Mouse (Mus musculus) activated CD4-positive, CD25-positive, alpha-beta regulatory T cell, adult 4 months (primary cell): ENCODE data around the gene Pomgnt1. TPM values are rescaled to one million over a fixed set of nuclear protein-coding genes. Genes with fewer than 3 reads are reported as not detected.

Source experiments
- ATAC-seq: one replicate; pipeline ENCODE4 v1.8.0; 2017
- polyA plus RNA-seq, 2 experiments: library from polyadenylated mRNA; unstranded; fragments of 100-300 nt; shearing (Covaris generic); gene quantifications; one replicate each; pipeline ENCODE4 v1.2.1; 2017

Pomgnt1 gene
- polyA plus RNA-seq, 2 experiments from 2014 or later = 6.0 to 8.2 TPM

DNA sequence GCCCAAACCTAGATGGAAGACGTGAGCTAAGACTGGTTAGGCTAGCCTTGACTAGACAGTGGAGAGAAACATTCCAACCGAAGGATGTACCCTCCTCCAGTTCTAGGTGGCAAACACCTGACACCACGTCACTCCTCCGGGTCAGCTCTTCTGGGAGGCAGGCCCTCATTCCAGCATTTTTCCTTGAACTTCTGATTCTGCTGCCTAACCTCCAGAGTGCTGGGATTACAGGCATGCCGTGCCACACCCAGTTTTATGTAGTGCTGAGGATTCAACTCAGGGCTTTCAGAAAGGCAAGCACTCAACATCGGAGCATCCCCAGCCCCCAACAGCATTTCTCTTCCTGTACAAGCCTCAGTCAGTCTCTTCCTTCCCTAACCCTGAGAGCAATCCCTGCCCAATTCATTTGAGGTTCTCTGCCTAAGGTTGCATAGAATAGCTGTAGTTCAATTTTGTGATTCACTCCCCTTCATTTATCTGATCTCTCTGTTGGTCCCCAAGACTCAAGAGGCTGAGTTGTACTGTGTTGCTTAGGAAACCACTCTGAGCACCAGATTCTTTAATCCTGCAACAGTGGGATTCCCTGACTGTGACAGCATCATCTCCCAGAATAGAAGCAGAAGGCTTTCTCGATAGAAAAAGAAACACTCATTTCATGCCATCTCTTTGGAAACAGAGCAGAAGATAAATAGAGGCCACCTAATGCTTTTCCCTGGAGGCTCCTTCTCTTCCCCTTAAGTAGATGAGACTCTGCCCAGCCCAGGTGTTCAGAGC is 17.3 kb downstream of the Pomgnt1 start:
- ATAC-seq = no peak

DNA sequence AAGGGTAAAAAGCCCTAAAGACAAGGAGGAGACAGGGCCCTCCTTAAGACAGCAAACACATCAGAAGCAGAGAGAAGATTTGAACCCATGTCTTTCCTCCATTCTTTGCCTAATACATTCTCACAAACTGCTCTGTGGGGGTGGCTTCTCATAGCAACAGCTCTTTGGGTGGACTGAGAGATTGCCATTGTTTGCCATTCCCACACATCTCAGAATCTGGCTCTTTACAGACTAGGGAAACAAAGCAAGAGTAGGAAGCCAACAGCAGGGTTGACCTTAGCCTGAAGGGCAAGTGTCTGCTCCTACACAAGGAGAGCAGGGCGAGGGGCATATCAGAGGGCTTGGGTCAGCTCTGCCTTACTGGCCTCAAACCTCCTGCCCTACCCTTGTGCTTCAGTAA is 18.1 kb downstream of the Pomgnt1 start:
- no peak for ATAC-seq

- ATAC-seq = no peak
Observed at GRCm38 (mm10) chr4:116142269-116142668, 18.6 kb downstream of the Pomgnt1 start.

- ATAC-seq = peak; percentile 25
Observed at GRCm38 (mm10) chr4:116143317-116143811, 19.7 kb downstream of the Pomgnt1 start.

- peak; percentile 46 for ATAC-seq
Observed at GRCm38 (mm10) chr4:116143891-116144717, 20.5 kb downstream of the Pomgnt1 start.

GRCm38 (mm10) chr4:116149812-116150155 is 26.1 kb downstream of the Pomgnt1 start:
- peak; percentile 22 for ATAC-seq

DNA sequence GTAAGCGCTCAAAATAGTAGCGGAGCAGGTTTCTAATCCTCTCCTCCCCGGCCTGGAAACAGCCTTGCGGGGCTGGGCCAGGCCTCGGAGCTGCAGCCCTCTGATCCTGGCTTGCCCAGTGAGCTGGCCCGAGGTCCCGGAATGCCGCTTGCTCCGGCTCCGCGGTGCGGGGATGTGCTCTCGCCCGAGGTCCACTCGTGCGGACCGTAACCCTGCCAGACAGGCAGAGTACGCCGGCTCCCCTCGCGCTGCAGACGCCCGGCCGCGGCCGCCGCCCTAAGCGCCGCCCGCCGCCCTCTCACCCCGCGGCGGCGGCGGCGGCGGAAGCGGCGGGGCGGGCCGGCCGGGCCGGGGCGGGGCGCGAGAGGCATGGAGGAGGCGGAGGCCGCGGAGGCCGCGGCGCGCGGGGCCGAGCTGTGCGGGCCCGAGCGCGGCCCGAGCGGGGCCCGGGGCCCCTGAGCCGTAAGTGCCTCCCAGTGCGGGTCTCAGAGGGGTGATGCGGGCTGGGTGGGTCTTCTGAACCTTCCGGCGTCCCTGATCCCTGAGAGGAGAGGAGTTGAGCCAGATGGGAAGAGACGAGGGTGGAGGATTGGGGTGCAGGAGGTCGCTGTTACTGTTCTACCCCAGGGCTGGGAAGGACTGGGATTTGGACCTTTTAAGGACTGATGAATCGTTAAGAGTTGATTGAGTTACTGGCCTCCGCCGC is 26.7 kb downstream of the Pomgnt1 start:
- peak; percentile 90 for ATAC-seq

DNA sequence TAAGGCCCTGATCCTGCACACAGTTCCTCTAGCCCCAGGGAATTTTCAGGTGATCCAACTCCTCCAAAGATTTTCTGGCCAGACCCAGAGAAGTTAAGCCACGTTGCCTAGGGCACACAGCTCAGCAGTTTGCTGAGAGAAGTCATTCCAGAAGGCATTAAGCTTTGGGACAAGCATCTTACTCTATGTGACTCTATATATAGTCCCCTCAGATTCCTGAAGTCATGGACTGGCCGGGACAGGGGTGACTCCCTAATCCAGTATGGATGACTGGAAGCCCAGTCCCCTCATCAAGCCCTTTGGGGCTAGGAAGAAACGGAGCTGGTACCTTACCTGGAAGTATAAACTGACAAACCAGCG is 27.2 kb downstream of the Pomgnt1 start:
- ATAC-seq = no peak

- no peak for ATAC-seq
Observed at GRCm38 (mm10) chr4:116151238-116151637, 27.6 kb downstream of the Pomgnt1 start, which contains the start of gene Lurap1. Lurap1 (minus strand) TSS chr4:116151338.

DNA sequence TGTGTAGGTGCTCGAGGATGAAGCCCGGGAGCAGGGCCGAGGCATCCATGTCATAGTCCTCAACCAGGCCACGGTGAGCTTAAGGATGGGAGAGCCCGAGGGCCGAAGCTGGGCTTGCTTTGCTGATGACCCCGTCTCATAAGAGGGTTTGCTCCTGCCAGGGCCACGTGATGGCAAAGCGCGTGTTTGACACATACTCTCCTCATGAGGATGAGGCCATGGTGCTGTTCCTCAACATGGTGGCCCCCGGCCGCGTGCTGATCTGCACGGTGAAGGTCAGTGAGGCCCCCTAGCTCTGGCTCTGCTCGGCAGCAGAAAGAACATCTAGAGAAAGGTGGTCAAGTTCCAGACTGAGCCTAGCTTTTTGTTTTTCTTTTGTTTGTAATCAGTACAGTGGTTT is 29.1 kb downstream of the Pomgnt1 start:
- ATAC-seq = no peak

DNA sequence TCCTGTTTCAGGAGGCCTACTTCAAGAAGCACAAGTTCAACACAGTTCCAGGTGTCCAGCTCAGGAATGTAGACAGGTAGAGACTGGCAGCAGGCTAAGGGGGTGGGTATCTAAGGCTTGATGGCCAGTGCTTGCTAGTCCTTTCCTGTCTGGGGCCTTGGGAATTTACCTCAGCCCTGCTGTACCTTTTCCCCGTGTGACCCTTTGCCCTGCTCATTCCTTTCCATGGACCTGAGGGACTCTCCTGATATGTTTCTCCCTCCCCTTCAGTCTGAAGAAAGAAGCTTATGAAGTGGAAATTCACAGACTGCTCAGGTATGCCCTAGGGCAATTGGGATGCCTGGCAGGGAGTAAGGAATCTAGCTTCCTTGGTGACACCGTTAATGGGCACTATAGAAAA is 34.2 kb downstream of the Pomgnt1 start:
- ATAC-seq = no peak

- peak; percentile 88 for ATAC-seq
Observed at GRCm38 (mm10) chr4:116159912-116160311, 36.3 kb downstream of the Pomgnt1 start.

GRCm38 (mm10) chr4:116160769-116161168 is 37.1 kb downstream of the Pomgnt1 start:
- no peak for ATAC-seq

DNA sequence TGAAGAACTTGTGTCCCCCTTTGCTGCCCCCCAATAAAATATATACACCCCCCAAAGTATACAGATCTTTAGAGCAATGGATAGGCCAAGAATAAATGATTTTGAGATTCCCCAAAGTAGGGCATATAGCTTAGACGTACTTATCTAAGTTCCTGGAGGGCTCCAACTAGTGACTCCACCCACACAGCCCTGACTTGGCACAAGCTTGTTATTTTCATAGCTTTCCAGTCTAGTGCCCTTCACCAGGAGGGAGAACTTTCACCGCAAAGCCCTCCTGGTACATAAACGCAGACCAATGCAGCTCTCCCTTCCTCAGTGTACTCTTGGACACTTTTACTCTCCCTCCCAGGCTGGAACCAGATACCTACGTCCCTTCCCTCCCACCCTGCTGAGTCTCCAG is 38.5 kb downstream of the Pomgnt1 start:
- ATAC-seq = no peak

DNA sequence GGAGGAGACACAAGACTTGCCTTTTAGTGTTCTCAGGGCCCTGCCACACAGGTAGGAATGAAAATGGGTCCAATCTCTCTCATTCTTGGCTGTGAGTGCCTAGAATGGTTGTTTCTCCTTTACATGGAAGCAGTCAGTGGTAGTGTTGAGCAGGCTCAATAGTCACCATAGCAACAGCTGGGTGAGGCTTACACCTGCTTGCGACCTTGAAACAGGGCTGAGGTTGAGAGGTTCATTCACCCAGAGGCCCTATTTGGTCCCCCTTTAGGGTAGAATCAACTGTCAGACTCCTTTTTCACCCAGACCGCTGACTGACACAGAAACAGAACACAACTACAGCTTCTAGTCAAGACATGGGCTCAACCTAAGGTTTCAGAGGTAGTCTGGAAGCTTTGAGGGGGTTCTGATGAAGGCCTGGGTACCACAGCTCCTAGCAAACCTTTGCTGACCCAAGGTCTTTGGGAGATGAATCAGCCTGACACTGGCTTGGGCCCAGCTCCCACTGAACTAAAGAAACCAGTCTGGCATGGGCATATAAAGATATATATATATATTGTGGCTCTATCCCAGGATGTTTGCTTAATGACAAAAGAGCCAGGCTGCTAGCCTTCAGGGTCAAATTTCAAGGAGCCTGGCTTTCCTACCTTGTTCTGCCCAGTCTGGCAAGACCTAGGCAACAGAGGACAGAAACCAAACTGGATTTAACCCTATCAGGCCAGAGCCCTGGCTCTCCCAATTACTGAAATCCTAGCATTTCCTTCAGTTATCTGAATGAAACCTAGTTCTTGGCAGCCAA is 41.3 kb downstream of the Pomgnt1 start:
- ATAC-seq = no peak

DNA sequence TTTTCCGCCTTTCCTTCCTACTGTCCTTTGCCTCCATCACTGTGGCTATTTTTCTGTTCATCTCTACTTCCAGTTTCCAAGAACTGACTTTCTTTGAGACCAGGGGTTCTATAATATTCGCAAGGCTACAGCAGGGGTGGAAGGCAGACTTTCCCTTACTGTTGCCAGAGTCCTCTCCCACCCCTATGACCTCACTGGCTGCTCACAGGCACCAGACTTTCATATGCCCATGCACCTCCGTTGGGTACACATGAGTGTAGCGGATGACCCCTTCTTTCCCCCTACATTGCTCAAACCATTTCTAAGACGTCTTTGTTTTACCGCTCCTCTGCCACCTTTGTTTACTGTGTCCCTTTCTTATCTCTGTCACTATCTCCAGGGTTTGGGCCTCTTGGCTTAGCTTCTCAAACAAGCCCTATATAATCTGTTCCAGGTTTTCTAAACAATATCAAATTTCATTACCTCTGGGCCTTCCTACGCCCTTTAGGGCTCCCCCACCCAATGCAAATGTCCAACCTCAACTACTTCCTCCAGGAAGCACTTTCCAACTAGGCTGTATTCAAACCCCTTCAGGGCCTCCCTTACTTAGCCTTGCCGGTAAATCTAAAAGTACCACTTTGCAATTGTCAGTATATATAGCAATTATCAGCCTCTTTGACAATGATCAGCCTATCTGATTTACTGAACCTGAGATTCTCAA is 42.2 kb downstream of the Pomgnt1 start:
- ATAC-seq = no peak

DNA sequence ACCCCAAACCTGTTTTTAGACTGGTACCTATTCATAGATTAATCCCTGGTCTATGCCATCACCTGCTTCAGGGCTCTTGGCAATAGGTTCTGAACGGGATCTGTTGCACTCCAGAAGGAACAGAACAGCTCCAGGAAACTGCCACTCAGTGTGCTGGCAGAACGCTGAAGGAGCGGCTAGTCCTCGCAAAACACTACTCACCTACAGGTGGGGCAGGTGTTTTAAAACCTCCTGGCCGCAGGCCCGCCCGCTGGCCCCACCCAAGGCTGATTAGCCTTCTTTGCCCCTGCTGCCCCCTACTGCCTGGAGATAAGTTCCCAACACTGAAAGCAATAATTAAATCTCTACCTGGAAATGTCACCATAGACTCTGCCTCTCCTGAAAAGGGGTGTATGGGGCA is 43.8 kb downstream of the Pomgnt1 start, which contains the start of gene Tspan1:
Tspan1 (minus strand) TSS at position 198 of the 400 bp plus-strand sequence.
- ATAC-seq = no peak

- peak; percentile 62 for ATAC-seq
Observed at GRCm38 (mm10) chr4:116168617-116169352, 45.1 kb downstream of the Pomgnt1 start.

DNA sequence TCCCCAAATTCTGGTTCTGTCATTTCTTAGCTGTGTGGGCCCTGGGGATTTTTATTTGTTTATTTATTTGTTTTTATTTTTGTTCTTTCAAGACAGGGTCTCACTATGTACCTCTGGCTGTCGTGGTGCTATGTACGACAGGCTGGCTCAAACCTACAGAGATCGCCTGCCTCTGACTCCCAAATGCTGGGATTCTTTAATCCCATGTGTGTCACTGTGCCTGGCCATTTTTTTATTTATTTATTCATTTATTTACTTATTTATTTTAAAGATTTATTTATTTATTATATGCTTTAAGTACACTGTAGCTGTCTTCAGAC is 45.7 kb downstream of the Pomgnt1 start:
- ATAC-seq = no peak

GRCm38 (mm10) chr4:116173072-116173471 is 49.4 kb downstream of the Pomgnt1 start, which contains the start of the genes 1700042G07Rik and Gm49337:
1700042G07Rik (plus strand) TSS chr4:116173372.
Gm49337 (plus strand) TSS chr4:116173384.
- no peak for ATAC-seq

DNA sequence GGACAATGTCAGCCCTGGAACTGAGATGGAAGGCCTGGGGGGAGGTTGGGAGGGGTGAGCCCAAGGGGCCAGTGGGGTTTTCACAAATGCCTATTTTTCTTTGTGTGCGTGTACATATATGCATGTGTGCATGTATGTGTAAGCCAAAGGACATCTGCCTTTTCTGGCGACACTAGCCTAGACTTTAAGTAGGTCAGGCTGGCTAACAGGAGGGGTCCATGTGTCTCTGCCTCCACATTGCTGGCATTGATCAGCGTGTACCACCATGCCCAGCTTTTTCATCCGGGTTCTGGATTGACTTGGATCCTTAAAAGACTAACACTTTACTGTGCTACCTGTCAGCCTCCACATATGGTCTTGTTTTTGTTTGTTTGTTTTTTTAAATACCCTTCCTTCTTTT is 50.1 kb downstream of the Pomgnt1 start:
- ATAC-seq = no peak
